Mouse (Mus musculus): ENCODE measurements around the gene Adm2. TPM values are rescaled to one million over a fixed set of nuclear protein-coding genes. Genes with fewer than 3 reads are reported as not detected.

Gene Adm2
- polyA plus RNA-seq, 1 experiment from 2014 or later = not detected

DNA sequence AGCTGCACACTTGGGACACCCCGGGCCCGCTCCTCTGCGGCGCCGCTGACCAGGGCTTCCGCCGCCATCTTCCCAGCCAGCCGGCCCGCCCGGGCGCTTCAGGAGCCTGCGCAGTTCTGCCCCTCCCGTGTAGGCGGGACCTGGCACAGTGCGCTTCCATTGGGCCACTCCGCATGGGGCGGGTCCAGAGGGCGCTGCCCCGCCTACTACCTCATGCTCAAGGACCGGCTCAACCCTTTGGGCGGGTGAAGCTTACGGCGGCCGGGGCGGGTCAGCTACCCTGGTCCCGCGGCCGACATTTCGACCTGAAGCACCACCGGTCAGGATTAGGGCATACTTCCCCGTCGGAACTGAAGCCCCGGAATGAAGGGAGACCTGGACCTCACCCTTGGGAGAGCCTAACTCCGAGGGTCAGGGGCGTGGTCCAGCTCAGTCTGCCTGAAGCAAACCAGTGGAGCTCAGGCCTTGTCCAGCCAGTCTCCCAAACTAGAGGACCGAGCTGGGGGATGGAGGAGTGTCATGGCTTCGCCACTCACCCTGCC lies 7.3 kb upstream of the Adm2 start, which contains the start of gene Sbf1:
Gene Sbf1, minus strand, starts transcription at position 122 of the 542 bp plus-strand sequence.
- under 1% methylated on average over 37 of the region's 37 CpGs for WGBS
- Histone ChIP-seq H3K4me2 (replicated peaks; ENCODE audit: low read depth, low read length) (peak within 1 kb of the TSS; percentile 75), H3K9me3 (ENCODE audit: control insufficient read depth, low read depth, low read length) (no peaks in the 10 kb centered on the region), H3K27ac (ENCODE audit: low read length) (no peak within 1 kb of the TSS), H3K9ac (replicated peaks; ENCODE audit: low read depth, low read length) (peak within 1 kb of the TSS; percentile 87), H3K4me1 (ENCODE audit: control insufficient read depth, insufficient read depth, low read length) (peaks cover 21% of the 10 kb centered on the region), H3K36me3 (ENCODE audit: control insufficient read depth, insufficient read depth, low read length) (no peaks in the 10 kb centered on the region), H3K27me3 (ENCODE audit: control insufficient read depth, insufficient read depth, low read length) (no peaks in the 10 kb centered on the region), H3K4me3 (ENCODE audit: low read depth, low read length) (peak within 1 kb of the TSS; percentile 98)
- peak; percentile 100 for ATAC-seq (ENCODE audit: insufficient number of reproducible peaks, insufficient read depth, low FRiP score, low read depth)

DNA sequence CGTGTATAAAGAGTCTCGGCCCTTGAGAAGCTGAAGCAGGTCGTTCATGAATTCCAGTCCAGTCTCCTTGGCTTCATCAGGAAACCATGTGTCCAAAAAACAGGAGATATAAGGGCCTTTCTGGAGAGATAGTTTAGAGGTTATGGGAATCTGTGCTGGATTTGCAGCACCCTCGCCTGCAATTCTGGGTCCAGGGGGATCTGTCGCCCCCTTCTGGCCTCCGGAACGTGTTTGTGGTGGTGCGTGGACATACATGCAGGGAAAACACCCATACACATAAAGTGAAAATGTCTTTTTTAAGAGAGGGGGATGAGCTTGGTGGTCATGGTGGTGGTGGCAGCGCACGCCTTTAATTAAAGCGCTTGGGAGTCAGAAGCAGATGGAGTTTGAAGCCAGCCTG lies 6.4 kb upstream of the Adm2 start:
- peaks cover 21% of the 10 kb centered on the region for H3K4me1 ChIP-seq (ENCODE audit: control insufficient read depth, insufficient read depth, low read length)
- no peak overlapping the region for H3K9ac ChIP-seq (replicated peaks; ENCODE audit: low read depth, low read length)
- no peak overlapping the region for H3K27ac ChIP-seq (ENCODE audit: low read length)
- H3K4me3 ChIP-seq (ENCODE audit: low read depth, low read length) = no peak overlapping the region
- no peak for ATAC-seq (ENCODE audit: insufficient number of reproducible peaks, insufficient read depth, low FRiP score, low read depth)
- WGBS = 68% methylated on average over 11 of the region's 11 CpGs
- H3K9me3 ChIP-seq (ENCODE audit: control insufficient read depth, low read depth, low read length) = no peaks in the 10 kb centered on the region
- H3K36me3 ChIP-seq (ENCODE audit: control insufficient read depth, insufficient read depth, low read length) = no peaks in the 10 kb centered on the region
- H3K27me3 ChIP-seq (ENCODE audit: control insufficient read depth, insufficient read depth, low read length) = no peaks in the 10 kb centered on the region
- H3K4me2 ChIP-seq (replicated peaks; ENCODE audit: low read depth, low read length) = no peak overlapping the region

DNA sequence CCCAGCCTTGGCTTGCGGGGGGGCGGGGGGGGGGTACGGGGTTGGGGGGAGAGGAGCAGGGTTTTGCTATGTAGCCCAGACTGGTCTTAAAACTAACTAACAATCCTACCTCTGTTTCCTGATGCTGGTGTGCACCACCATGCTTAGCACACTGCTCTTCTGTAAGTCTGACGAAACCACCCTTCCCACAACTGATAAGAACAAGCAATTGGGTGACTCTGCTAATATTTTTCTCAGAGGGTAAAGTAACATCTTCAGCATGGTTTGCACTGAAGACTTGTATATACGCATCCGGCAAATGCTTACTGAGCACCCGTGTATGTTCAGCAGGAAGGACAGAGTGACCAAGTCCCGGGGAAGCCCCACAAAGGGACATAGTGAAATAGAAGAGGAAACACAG lies 1.3 kb upstream of the Adm2 start:
- Histone ChIP-seq H3K4me2 (replicated peaks; ENCODE audit: low read depth, low read length) (no peak overlapping the region), H3K9ac (replicated peaks; ENCODE audit: low read depth, low read length) (no peak overlapping the region), H3K27ac (ENCODE audit: low read length) (no peak overlapping the region), H3K36me3 (ENCODE audit: control insufficient read depth, insufficient read depth, low read length) (no peaks in the 10 kb centered on the region), H3K9me3 (ENCODE audit: control insufficient read depth, low read depth, low read length) (no peaks in the 10 kb centered on the region), H3K4me1 (ENCODE audit: control insufficient read depth, insufficient read depth, low read length) (no peaks in the 10 kb centered on the region), H3K27me3 (ENCODE audit: control insufficient read depth, insufficient read depth, low read length) (no peaks in the 10 kb centered on the region), H3K4me3 (ENCODE audit: low read depth, low read length) (no peak overlapping the region)
- WGBS = 79% methylated on average over 8 of the region's 8 CpGs
- ATAC-seq (ENCODE audit: insufficient number of reproducible peaks, insufficient read depth, low FRiP score, low read depth) = no peak

DNA sequence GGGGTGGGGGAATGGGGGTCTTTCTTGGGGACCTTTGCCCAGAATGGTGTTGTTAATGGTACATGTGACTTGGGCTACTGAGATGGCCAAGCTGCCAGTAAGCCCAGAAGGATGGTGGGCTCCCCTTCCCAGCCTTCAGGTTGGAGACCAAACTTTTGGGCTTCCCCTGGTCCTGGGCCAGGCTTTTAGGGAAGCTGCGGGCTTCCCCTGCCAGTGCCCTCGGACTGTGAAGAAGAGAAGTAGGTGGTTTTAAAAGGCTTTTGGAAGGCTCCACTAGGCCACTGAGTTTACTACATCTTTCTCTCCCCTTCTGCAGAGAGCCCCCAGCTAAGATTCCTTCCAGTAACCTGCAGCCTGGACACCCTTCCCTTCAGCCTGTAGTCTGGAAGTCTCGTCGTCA lies 1.1 kb downstream of the Adm2 start:
- Histone ChIP-seq H3K9ac (replicated peaks; ENCODE audit: low read depth, low read length) (no peak overlapping the region), H3K4me2 (replicated peaks; ENCODE audit: low read depth, low read length) (no peak overlapping the region), H3K27me3 (ENCODE audit: control insufficient read depth, insufficient read depth, low read length) (no peaks in the 10 kb centered on the region), H3K4me1 (ENCODE audit: control insufficient read depth, insufficient read depth, low read length) (no peaks in the 10 kb centered on the region), H3K9me3 (ENCODE audit: control insufficient read depth, low read depth, low read length) (no peaks in the 10 kb centered on the region), H3K4me3 (ENCODE audit: low read depth, low read length) (no peak overlapping the region), H3K27ac (ENCODE audit: low read length) (no peak overlapping the region), H3K36me3 (ENCODE audit: control insufficient read depth, insufficient read depth, low read length) (no peaks in the 10 kb centered on the region)
- 94% methylated on average over 4 of the region's 4 CpGs for WGBS
- ATAC-seq (ENCODE audit: insufficient number of reproducible peaks, insufficient read depth, low FRiP score, low read depth) = no peak

DNA sequence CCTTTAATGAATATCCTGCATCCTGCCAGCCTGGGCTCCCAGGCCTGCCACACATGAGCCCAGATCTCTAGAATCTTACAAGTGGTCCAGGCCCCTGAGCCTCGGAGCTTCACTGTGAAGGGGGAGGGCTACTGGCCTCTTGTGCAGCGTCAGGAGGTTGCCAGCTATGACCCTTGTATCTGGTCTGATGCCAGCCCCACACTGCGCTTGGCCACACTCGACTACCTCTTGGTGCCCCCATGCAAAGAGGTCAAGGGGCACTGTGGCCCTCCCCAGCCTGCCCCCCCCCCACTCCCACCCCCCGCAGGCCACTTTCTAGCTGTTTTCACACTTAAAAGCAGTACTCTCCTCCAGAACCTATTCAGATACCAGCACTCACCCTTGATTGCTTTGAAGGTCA lies 3.9 kb downstream of the Adm2 start:
- H3K4me3 ChIP-seq (ENCODE audit: low read depth, low read length) = no peak overlapping the region
- no peak overlapping the region for H3K9ac ChIP-seq (replicated peaks; ENCODE audit: low read depth, low read length)
- no peaks in the 10 kb centered on the region for H3K36me3 ChIP-seq (ENCODE audit: control insufficient read depth, insufficient read depth, low read length)
- no peak overlapping the region for H3K4me2 ChIP-seq (replicated peaks; ENCODE audit: low read depth, low read length)
- H3K27me3 ChIP-seq (ENCODE audit: control insufficient read depth, insufficient read depth, low read length) = no peaks in the 10 kb centered on the region
- H3K9me3 ChIP-seq (ENCODE audit: control insufficient read depth, low read depth, low read length) = no peaks in the 10 kb centered on the region
- H3K4me1 ChIP-seq (ENCODE audit: control insufficient read depth, insufficient read depth, low read length) = no peaks in the 10 kb centered on the region
- no peak overlapping the region for H3K27ac ChIP-seq (ENCODE audit: low read length)
- no peak for ATAC-seq (ENCODE audit: insufficient number of reproducible peaks, insufficient read depth, low FRiP score, low read depth)
- WGBS = 58% methylated on average over 5 of the region's 5 CpGs

DNA sequence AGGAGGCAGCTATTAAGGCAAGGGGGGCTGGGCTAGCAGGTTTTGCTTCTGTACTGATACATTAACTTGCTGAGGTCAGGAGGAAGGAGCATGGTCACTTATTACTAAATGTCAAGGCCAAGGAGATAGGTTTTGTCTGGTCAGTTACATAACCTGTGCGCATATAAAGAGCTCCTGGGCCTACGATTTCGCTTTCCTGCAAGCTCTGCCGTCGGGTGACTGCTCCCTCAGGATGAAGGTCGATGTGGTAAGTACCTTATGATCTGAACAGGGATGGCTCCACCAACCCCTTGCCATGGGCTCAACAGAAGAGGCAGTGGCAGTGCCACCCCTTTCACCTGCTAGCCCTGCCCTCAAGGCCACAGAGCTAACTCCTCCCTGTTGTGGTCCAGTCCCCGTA lies 11.8 kb downstream of the Adm2 start, which contains the start of gene Miox:
Gene Miox, plus strand, starts transcription at position 128 of the 400 bp plus-strand sequence.
- Histone ChIP-seq H3K9ac (replicated peaks; ENCODE audit: low read depth, low read length) (no peak within 1 kb of the TSS), H3K27ac (ENCODE audit: low read length) (no peak within 1 kb of the TSS), H3K4me2 (replicated peaks; ENCODE audit: low read depth, low read length) (no peak within 1 kb of the TSS), H3K27me3 (ENCODE audit: control insufficient read depth, insufficient read depth, low read length) (no peaks in the 10 kb centered on the region), H3K4me3 (ENCODE audit: low read depth, low read length) (no peak within 1 kb of the TSS), H3K9me3 (ENCODE audit: control insufficient read depth, low read depth, low read length) (no peaks in the 10 kb centered on the region), H3K4me1 (ENCODE audit: control insufficient read depth, insufficient read depth, low read length) (no peaks in the 10 kb centered on the region), H3K36me3 (ENCODE audit: control insufficient read depth, insufficient read depth, low read length) (no peaks in the 10 kb centered on the region)
- ATAC-seq (ENCODE audit: insufficient number of reproducible peaks, insufficient read depth, low FRiP score, low read depth) = no peak
- 85% methylated on average over 7 of the region's 7 CpGs for WGBS

DNA sequence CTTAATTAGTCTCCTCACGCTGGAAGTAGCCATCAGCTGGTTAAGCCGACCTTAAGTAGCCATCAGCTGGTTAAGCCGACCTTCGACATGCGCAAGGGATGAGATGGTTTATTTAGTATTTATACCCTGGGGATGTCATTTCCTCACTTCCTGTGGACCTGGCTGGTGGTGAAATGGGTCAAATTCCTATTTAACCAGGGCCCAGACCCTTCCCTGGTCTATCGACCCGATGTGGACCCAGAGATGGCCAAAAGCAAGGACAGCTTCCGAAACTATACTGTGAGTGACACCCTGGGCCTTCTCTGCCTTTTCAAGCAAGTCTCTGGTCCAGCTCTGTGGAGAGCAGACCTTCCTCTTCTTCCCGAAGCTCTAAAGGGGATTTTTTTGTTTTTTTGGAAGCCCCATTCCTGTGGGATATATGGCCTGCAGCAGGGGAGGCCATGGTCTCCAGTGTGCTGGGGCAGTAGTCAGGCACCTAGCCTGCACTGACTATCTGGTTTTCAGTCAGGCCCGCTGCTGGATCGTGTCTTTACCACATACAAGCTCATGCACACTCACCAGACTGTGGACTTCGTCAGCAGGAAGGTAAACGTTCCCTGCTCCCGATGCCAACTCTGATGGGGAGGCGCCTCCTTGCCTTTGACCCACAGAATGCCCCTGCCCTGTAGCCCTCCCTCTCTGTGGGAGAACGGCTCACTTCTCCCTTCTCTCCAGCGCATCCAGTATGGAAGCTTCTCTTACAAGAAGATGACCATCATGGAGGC lies 12.4 kb downstream of the Adm2 start:
- WGBS = 84% methylated on average over 17 of the region's 17 CpGs

DNA sequence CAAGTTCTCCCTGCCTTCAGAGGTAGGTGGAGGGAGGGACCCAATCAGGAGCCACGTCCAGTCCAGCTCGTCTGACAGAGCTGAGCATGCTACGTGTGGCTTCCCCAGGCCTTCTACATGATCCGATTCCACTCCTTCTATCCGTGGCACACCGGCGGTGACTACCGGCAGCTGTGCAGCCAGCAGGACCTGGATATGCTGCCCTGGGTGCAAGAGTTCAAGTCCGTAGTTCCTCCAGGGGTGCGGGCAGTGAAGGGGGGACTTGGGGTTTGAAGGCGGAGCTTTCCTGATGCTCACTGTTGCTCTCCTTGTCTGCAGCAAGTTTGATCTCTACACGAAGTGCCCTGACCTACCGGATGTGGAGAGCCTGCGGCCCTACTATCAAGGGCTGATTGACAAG lies 13.9 kb downstream of the Adm2 start:
- Histone ChIP-seq H3K4me2 (replicated peaks; ENCODE audit: low read depth, low read length) (no peak overlapping the region), H3K4me3 (ENCODE audit: low read depth, low read length) (no peak overlapping the region), H3K4me1 (ENCODE audit: control insufficient read depth, insufficient read depth, low read length) (no peaks in the 10 kb centered on the region)

More for the DNA sequence above, 12.4 kb downstream of the Adm2 start:
- H3K4me2 ChIP-seq (replicated peaks; ENCODE audit: low read depth, low read length) = no peak overlapping the region
- H3K4me3 ChIP-seq (ENCODE audit: low read depth, low read length) = no peak overlapping the region
- H3K9ac ChIP-seq (replicated peaks; ENCODE audit: low read depth, low read length) = no peak overlapping the region
- H3K27ac ChIP-seq (ENCODE audit: low read length) = no peak overlapping the region
- H3K9me3 ChIP-seq (ENCODE audit: control insufficient read depth, low read depth, low read length) = no peaks in the 10 kb centered on the region
- no peaks in the 10 kb centered on the region for H3K36me3 ChIP-seq (ENCODE audit: control insufficient read depth, insufficient read depth, low read length)
- no peaks in the 10 kb centered on the region for H3K4me1 ChIP-seq (ENCODE audit: control insufficient read depth, insufficient read depth, low read length)
- no peaks in the 10 kb centered on the region for H3K27me3 ChIP-seq (ENCODE audit: control insufficient read depth, insufficient read depth, low read length)
- no peak for ATAC-seq (ENCODE audit: insufficient number of reproducible peaks, insufficient read depth, low FRiP score, low read depth)

More for the DNA sequence above, 13.9 kb downstream of the Adm2 start:
- no peak for ATAC-seq (ENCODE audit: insufficient number of reproducible peaks, insufficient read depth, low FRiP score, low read depth)
- Histone ChIP-seq H3K9ac (replicated peaks; ENCODE audit: low read depth, low read length) (no peak overlapping the region), H3K27me3 (ENCODE audit: control insufficient read depth, insufficient read depth, low read length) (no peaks in the 10 kb centered on the region), H3K27ac (ENCODE audit: low read length) (no peak overlapping the region), H3K36me3 (ENCODE audit: control insufficient read depth, insufficient read depth, low read length) (no peaks in the 10 kb centered on the region), H3K9me3 (ENCODE audit: control insufficient read depth, low read depth, low read length) (no peaks in the 10 kb centered on the region)
- 84% methylated on average over 14 of the region's 14 CpGs for WGBS

Data from stomach, embryonic 14.5 days (tissue).